Mouse (Mus musculus) forebrain, embryonic 16.5 days (tissue): ENCODE data around the gene Med12. TPM values are rescaled to one million over a fixed set of nuclear protein-coding genes. Genes with fewer than 3 reads are reported as not detected.
A peak's percentile ranks its signal among the peaks of the same experiment; 100 is the strongest.

Experiments used
- ATAC-seq: fragments of 200-750 bp; cut with Nextera tagmentation; 2 replicates; pipeline ENCODE4 v1.8.0; 2017; ENCODE audit warnings: mild to moderate bottlenecking, moderate library complexity
- H3K27ac ChIP-seq: fragments of 300-500 bp; sonication (generic); 2 replicates; pipeline ENCODE4 v1.5.1; 2014; ENCODE audit warnings: low read length, control low read depth
- H3K27me3 ChIP-seq: fragments of 300-500 bp; sonication (generic); replicated peaks from 2 replicates; pipeline ENCODE4 v1.6.1; 2014; ENCODE audit warnings: low read length; ENCODE audit not compliant: control insufficient read depth, insufficient read depth
- H3K36me3 ChIP-seq: fragments of 300-500 bp; sonication (generic); 2 replicates; pipeline ENCODE4 v1.6.1; 2014; ENCODE audit not compliant: control insufficient read depth, insufficient read depth
- H3K4me1 ChIP-seq: fragments of 300-500 bp; sonication (generic); replicated peaks from 2 replicates; pipeline ENCODE4 v1.6.1; 2014; ENCODE audit warnings: low read length; ENCODE audit not compliant: control insufficient read depth, insufficient read depth
- H3K4me2 ChIP-seq: fragments of 300-500 bp; sonication (generic); 2 replicates; pipeline ENCODE4 v1.6.1; 2014; ENCODE audit warnings: mild to moderate bottlenecking, low read length, control low read depth
- H3K4me3 ChIP-seq: fragments of 300-500 bp; sonication (generic); replicated peaks from 2 replicates; pipeline ENCODE4 v1.5.1; 2014; ENCODE audit warnings: mild to moderate bottlenecking, low read length, control low read depth
- H3K9ac ChIP-seq: fragments of 300-500 bp; sonication (generic); replicated peaks from 2 replicates; pipeline ENCODE4 v1.6.1; 2014; ENCODE audit warnings: low read depth, low read length, control low read depth
- H3K9me3 ChIP-seq: fragments of 300-500 bp; sonication (generic); 2 replicates; pipeline ENCODE4 v1.6.1; 2016; ENCODE audit warnings: low read length; ENCODE audit not compliant: control insufficient read depth
- WGBS: fragments of 180-500 bp; shearing (Covaris S2); extraction: QIAGEN DNeasy Blood & Tissue Kit; methylation state at CpG from one replicate; pipeline ENCODE4 v1.1.7; 2014; 5-methylcytosine and 5-hydroxymethylcytosine counted together
- polyA plus RNA-seq: library from polyadenylated mRNA; unstranded; fragments of >200 nt; fragmentation: Nextera tagmentation; extraction: Ambion mirVana; gene quantifications from 2 replicates; pipeline ENCODE4 v1.2.1, GENCODE M21; 2015

Gene Med12
- polyA plus RNA-seq, 1 experiment from 2014 or later: 26.9 TPM

DNA sequence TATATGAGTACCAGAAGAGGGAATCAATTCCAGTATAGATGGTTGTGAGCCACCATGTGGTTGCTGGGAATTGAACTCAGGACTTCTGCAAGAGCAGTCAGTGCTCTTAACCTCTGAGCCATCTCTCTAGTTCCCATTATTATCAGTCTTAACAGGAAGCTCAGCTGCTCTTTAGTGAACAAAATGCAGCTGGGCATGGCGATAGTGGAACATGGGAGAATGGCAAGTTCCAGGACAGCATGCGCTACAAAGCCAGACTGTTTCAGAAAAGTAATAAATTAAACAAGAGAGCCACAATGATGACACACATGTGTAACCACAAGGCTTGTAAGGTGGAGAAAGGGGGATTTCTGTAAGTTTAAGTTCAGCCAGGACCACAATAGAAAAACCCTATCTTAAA is 71.6 kb downstream of the Med12 start:
- Histone ChIP-seq H3K4me2 (no peak overlapping the region), H3K27me3 (no peaks in the 10 kb centered on the region), H3K27ac (no peak overlapping the region), H3K9ac (no peak overlapping the region), H3K36me3 (no peaks in the 10 kb centered on the region), H3K4me3 (no peak overlapping the region), H3K9me3 (no peaks in the 10 kb centered on the region), H3K4me1 (no peaks in the 10 kb centered on the region)
- ATAC-seq: no peak
- 90% methylated on average over 2 of the region's 2 CpGs for WGBS

DNA sequence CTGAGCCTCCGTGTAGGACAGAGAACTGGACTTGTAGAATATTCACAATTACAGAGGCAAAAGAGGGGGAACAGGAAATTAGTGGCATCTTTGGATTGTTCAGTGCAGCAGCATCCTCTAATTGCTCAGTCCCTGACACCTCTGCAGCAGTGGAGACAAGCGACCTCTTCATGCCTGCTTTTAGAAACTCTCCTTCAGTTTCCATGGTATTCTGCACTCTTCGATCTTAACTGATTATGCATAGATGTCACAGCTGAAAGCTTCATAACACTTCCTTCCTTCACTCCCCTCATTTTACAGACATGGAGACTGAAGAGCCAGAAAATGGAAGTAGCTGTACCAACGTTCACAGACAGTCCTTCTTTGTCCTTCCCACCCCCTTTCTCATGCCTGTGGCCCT is 72.6 kb downstream of the Med12 start:
- H3K9ac ChIP-seq: no peak overlapping the region
- H3K27ac ChIP-seq: no peak overlapping the region
- peak; percentile 49; the same call in 1 of the 2 replicates for ATAC-seq
- H3K4me2 ChIP-seq: no peak overlapping the region
- WGBS: 66% methylated on average over 4 of the region's 4 CpGs
- H3K36me3 ChIP-seq: no peaks in the 10 kb centered on the region
- H3K27me3 ChIP-seq: no peaks in the 10 kb centered on the region
- no peak overlapping the region for H3K4me3 ChIP-seq
- H3K4me1 ChIP-seq: no peaks in the 10 kb centered on the region
- H3K9me3 ChIP-seq: no peaks in the 10 kb centered on the region

Other genes starting within 250 kb of the Med12 start
- gene Tex11, start 214.4 kb upstream of the Med12 start, polyA plus RNA-seq: 0.06 TPM in 1 of 2 replicates, not detected in the other
- 2.1 and 5.1 TPM in 2 replicates for gene Slc7a3, start 188.0 kb upstream of the Med12 start, polyA plus RNA-seq
- gene Snx12, start 51.5 kb upstream of the Med12 start, polyA plus RNA-seq: 49.4 and 52.5 TPM in 2 replicates
- gene Foxo4, start 19.5 kb upstream of the Med12 start, polyA plus RNA-seq: 0.73 and 1.0 TPM in 2 replicates
- not detected in 2 replicates for gene Gm614, start 10.0 kb upstream of the Med12 start, polyA plus RNA-seq
- 4.4 and 6.2 TPM in 2 replicates for gene Il2rg, start 5.8 kb upstream of the Med12 start, polyA plus RNA-seq
- gene Gm20489, start 5.0 kb upstream of the Med12 start, polyA plus RNA-seq: not detected in 2 replicates
- 65.5 and 72.3 TPM in 2 replicates for gene Nlgn3, start 25.1 kb downstream of the Med12 start, polyA plus RNA-seq
- 0.81 and 0.84 TPM in 2 replicates for gene Gjb1, start 102.3 kb downstream of the Med12 start, polyA plus RNA-seq
- gene Zmym3, start 146.8 kb downstream of the Med12 start, polyA plus RNA-seq: 66.6 and 89.2 TPM in 2 replicates
- gene Nono, start 155.3 kb downstream of the Med12 start, polyA plus RNA-seq: 456 and 481 TPM in 2 replicates
- gene Itgb1bp2, start 175.1 kb downstream of the Med12 start, polyA plus RNA-seq: 1.4 and 3.1 TPM in 2 replicates